Mouse (Mus musculus) embryonic facial prominence, embryonic 14.5 days (tissue): Measurements from ENCODE around the gene Prdm16. TPM values are rescaled to one million over a fixed set of nuclear protein-coding genes. Genes with fewer than 3 reads are reported as not detected.

Source experiments
- ATAC-seq: fragments of 200-750 bp; cut with Nextera tagmentation; 2 replicates; pipeline ENCODE4 v1.8.0; 2017; ENCODE audit warnings: low read depth, moderate number of reproducible peaks, moderate TSS enrichment
- DNase-seq: peaks from one replicate; pipeline ENCODE4 v3.0.0-alpha.2; 2015; ENCODE audit warnings: low spot score
- H3K27ac ChIP-seq: fragments of 300-500 bp; sonication (generic); replicated peaks from 2 replicates; pipeline ENCODE4 v1.5.1; 2014; ENCODE audit warnings: low read depth, mild to moderate bottlenecking, low read length, moderate library complexity
- H3K27me3 ChIP-seq: fragments of 300-500 bp; sonication (generic); replicated peaks from 2 replicates; pipeline ENCODE4 v1.6.1; 2014; ENCODE audit warnings: low read length; ENCODE audit not compliant: control insufficient read depth, insufficient read depth
- H3K36me3 ChIP-seq: fragments of 300-500 bp; sonication (generic); 2 replicates; pipeline ENCODE4 v1.6.1; 2014; ENCODE audit warnings: low read length, mixed read lengths; ENCODE audit not compliant: control insufficient read depth, insufficient read depth
- H3K4me1 ChIP-seq: fragments of 300-500 bp; sonication (generic); 2 replicates; pipeline ENCODE4 v1.6.1; 2014; ENCODE audit warnings: antibody characterized with exemption, low read length; ENCODE audit not compliant: control insufficient read depth, insufficient read depth
- H3K4me2 ChIP-seq: fragments of 300-500 bp; sonication (generic); 2 replicates; pipeline ENCODE4 v1.6.1; 2014; ENCODE audit warnings: low read depth, mild to moderate bottlenecking, low read length, moderate library complexity, mixed read lengths
- H3K4me3 ChIP-seq: fragments of 300-500 bp; sonication (generic); 2 replicates; pipeline ENCODE4 v1.5.1; 2014; ENCODE audit warnings: low read depth, mild to moderate bottlenecking, low read length
- H3K9ac ChIP-seq: fragments of 300-500 bp; sonication (generic); 2 replicates; pipeline ENCODE4 v1.6.1; 2014; ENCODE audit warnings: low read depth, mild to moderate bottlenecking, low read length, moderate library complexity, mixed read lengths
- H3K9me3 ChIP-seq: fragments of 300-500 bp; sonication (generic); 2 replicates; pipeline ENCODE4 v1.6.1; 2016; ENCODE audit warnings: low read length; ENCODE audit not compliant: control insufficient read depth
- WGBS: fragments of 180-500 bp; shearing (Covaris S2); extraction: QIAGEN DNeasy Blood & Tissue Kit; methylation state at CpG from one replicate; pipeline ENCODE4 v1.1.7; 2014; 5-methylcytosine and 5-hydroxymethylcytosine counted together
- polyA plus RNA-seq: library from polyadenylated mRNA; unstranded; fragments of >200 nt; fragmentation: Nextera tagmentation; extraction: Ambion mirVana; gene quantifications from 2 replicates; pipeline ENCODE4 v1.2.1, GENCODE M21; 2014

Gene Prdm16
- polyA plus RNA-seq: 12.7 and 17.2 TPM in 2 replicates

- 1% methylated on average over 32 of the region's 47 CpGs for WGBS
- Histone ChIP-seq H3K4me3 (peak within 1 kb of the TSS; percentile 59), H3K9me3 (no peaks in the 10 kb centered on the region), H3K27ac (peak within 1 kb of the TSS; percentile 95), H3K4me2 (peak within 1 kb of the TSS; percentile 92), H3K36me3 (no peaks in the 10 kb centered on the region), H3K9ac (peak within 1 kb of the TSS; percentile 75), H3K27me3 (peaks cover 80% of the 10 kb centered on the region), H3K4me1 (no peaks in the 10 kb centered on the region; the same call in 1 of the 2 replicates)
- DNase-seq: peak; percentile 90
- peak; percentile 56 for ATAC-seq
These were observed at the start of gene Prdm16 for GRCm38 (mm10) chr4:154636721-154637311. TSS of gene Prdm16 (minus strand) at chr4:154636873.

DNA sequence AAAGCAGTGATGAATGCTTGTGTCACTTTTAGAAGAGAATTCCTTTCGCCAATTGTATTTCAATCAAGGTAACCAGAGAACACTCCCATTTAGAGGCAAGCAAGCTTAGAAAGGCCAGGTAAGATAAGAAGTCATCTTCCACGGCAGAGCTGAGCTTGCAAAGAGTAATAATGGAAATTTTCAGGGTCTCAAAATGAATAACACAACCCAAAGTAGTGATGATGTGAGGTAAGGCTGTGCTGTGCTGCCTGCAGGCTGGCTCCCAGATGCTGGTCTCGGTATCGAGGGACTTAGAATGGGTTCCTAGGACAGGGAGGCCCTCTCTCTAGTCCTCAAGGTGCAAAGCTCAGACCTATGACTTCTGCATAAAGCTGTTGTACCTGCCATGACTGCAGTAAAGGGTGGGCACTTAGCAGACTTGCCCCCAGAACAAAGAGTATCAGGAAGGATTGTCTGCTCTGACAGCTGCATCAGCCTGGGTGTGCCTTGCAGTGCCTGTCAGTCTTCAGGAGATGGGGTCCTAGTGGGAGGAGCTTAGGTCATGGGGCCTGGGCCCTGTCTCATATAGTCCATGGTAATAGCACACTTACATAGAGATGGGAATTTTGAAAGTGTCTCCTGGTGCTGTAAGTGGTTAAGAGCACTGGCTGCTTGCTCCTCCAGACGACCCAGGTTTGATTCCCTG is 46.5 kb upstream of the Prdm16 start:
- ATAC-seq (no peak), DNase-seq (no peak)
- Histone ChIP-seq H3K4me2 (no peak overlapping the region), H3K9me3 (0 out of 2 replicates have a peak, but pooled peaks cover 3% of the 10 kb centered on the region), H3K9ac (no peak overlapping the region), H3K27me3 (no peaks in the 10 kb centered on the region), H3K36me3 (no peaks in the 10 kb centered on the region), H3K4me3 (no peak overlapping the region), H3K27ac (no peak overlapping the region), H3K4me1 (no peaks in the 10 kb centered on the region)
- WGBS: 78% methylated on average over 5 of the region's 5 CpGs

GRCm38 (mm10) chr4:154682311-154682710 is 45.6 kb upstream of the Prdm16 start:
- 62% methylated on average over 14 of the region's 14 CpGs for WGBS
- DNase-seq: no peak
- no peak for ATAC-seq
- no peak overlapping the region for H3K27ac ChIP-seq
- no peaks in the 10 kb centered on the region for H3K36me3 ChIP-seq
- no peak overlapping the region for H3K4me2 ChIP-seq
- 0 out of 2 replicates have a peak, but pooled peaks cover 3% of the 10 kb centered on the region for H3K9me3 ChIP-seq
- H3K4me3 ChIP-seq: no peak overlapping the region
- H3K27me3 ChIP-seq: no peaks in the 10 kb centered on the region
- H3K4me1 ChIP-seq: no peaks in the 10 kb centered on the region
- H3K9ac ChIP-seq: no peak overlapping the region

GRCm38 (mm10) chr4:154675441-154676000 is 38.8 kb upstream of the Prdm16 start:
- 56% methylated on average over 10 of the region's 10 CpGs for WGBS
- Histone ChIP-seq H3K4me1 (no peaks in the 10 kb centered on the region), H3K27me3 (no peaks in the 10 kb centered on the region; the same call in 1 of the 2 replicates), H3K27ac (no peak overlapping the region), H3K9me3 (no peaks in the 10 kb centered on the region), H3K4me3 (no peak overlapping the region), H3K36me3 (no peaks in the 10 kb centered on the region), H3K9ac (no peak overlapping the region), H3K4me2 (no peak overlapping the region)
- ATAC-seq (no peak), DNase-seq (no peak)

- Histone ChIP-seq H3K4me3 (no peak overlapping the region), H3K27me3 (no peaks in the 10 kb centered on the region; the same call in 1 of the 2 replicates), H3K4me1 (no peaks in the 10 kb centered on the region), H3K27ac (no peak overlapping the region), H3K9ac (no peak overlapping the region), H3K4me2 (peak overlapping the region; percentile 19), H3K36me3 (no peaks in the 10 kb centered on the region), H3K9me3 (no peaks in the 10 kb centered on the region)
- 28% methylated on average over 15 of the region's 15 CpGs for WGBS
- no peak; the same call in 1 of the 2 replicates for ATAC-seq
- DNase-seq: no peak
These were observed 38.3 kb upstream of the Prdm16 start for GRCm38 (mm10) chr4:154674966-154675365.

DNA sequence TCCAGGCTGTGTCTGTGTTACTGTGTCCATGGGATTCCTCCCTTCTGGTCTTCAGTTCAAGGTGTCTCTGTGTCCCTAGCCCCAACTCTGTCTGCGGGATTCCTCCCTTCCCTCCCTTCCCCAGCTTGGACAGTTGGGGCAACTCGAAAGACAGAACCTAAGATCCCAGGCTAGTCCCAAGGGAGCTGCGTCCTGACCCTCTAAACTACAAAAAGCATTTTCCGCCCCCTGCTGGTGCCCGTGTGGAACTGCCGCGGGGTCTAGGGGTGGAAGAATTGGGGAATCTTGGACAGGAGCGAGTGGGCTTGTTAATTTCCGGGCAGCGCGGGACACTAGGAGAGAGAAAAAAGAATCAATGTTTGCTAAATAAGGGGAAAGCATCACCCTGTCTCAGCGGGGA is 37.9 kb upstream of the Prdm16 start:
- H3K9me3 ChIP-seq: no peaks in the 10 kb centered on the region
- no peaks in the 10 kb centered on the region for H3K36me3 ChIP-seq
- DNase-seq (peak; percentile 75), ATAC-seq (no peak)
- H3K27me3 ChIP-seq: no peaks in the 10 kb centered on the region; the same call in 1 of the 2 replicates
- no peak overlapping the region for H3K9ac ChIP-seq
- H3K4me1 ChIP-seq: no peaks in the 10 kb centered on the region
- H3K27ac ChIP-seq: no peak overlapping the region
- H3K4me2 ChIP-seq: peak overlapping the region; percentile 19
- H3K4me3 ChIP-seq: no peak overlapping the region
- 2% methylated on average over 12 of the region's 12 CpGs for WGBS

DNA sequence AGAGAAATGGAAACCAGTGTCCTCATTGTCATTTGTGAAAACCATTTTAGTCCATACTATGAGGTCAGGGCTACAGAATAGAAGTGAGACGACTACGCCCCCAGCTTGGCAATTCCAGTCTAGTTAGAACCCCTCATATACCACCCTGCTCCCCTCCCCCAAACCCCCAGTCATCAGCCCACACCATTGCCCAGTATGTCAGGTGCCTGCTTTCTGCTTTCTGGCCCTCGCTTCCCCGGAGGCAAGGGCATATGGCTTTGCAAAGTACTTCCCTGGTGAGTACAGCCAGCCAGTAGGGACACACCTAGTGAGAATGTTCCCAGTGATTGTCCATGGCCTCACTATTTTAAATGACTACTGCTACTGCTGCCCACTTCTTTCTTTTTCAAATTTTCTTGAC is 37.3 kb upstream of the Prdm16 start:
- Histone ChIP-seq H3K27me3 (no peaks in the 10 kb centered on the region; the same call in 1 of the 2 replicates), H3K4me1 (no peaks in the 10 kb centered on the region), H3K4me3 (no peak overlapping the region), H3K9me3 (no peaks in the 10 kb centered on the region), H3K9ac (no peak overlapping the region), H3K4me2 (no peak overlapping the region), H3K36me3 (no peaks in the 10 kb centered on the region), H3K27ac (no peak overlapping the region)
- ATAC-seq (no peak), DNase-seq (no peak)
- WGBS: 71% methylated on average over 4 of the region's 4 CpGs

- Histone ChIP-seq H3K9me3 (no peaks in the 10 kb centered on the region), H3K4me1 (no peaks in the 10 kb centered on the region), H3K4me3 (no peak overlapping the region), H3K27ac (no peak overlapping the region), H3K36me3 (no peaks in the 10 kb centered on the region), H3K4me2 (no peak overlapping the region), H3K9ac (no peak overlapping the region), H3K27me3 (no peaks in the 10 kb centered on the region; the same call in 1 of the 2 replicates)
- no peak for ATAC-seq
- 24% methylated on average over 1 of the region's 1 CpGs for WGBS
- DNase-seq: no peak
These were observed 35.4 kb upstream of the Prdm16 start for GRCm38 (mm10) chr4:154672027-154672426.
